Mouse (Mus musculus): ENCODE data around the gene Derl2. TPM values are rescaled to one million over a fixed set of nuclear protein-coding genes. Genes with fewer than 3 reads are reported as not detected.

Derl2 gene
- 10 to 100 TPM; 32.2 to 38.4 TPM for total RNA-seq (2021)

DNA sequence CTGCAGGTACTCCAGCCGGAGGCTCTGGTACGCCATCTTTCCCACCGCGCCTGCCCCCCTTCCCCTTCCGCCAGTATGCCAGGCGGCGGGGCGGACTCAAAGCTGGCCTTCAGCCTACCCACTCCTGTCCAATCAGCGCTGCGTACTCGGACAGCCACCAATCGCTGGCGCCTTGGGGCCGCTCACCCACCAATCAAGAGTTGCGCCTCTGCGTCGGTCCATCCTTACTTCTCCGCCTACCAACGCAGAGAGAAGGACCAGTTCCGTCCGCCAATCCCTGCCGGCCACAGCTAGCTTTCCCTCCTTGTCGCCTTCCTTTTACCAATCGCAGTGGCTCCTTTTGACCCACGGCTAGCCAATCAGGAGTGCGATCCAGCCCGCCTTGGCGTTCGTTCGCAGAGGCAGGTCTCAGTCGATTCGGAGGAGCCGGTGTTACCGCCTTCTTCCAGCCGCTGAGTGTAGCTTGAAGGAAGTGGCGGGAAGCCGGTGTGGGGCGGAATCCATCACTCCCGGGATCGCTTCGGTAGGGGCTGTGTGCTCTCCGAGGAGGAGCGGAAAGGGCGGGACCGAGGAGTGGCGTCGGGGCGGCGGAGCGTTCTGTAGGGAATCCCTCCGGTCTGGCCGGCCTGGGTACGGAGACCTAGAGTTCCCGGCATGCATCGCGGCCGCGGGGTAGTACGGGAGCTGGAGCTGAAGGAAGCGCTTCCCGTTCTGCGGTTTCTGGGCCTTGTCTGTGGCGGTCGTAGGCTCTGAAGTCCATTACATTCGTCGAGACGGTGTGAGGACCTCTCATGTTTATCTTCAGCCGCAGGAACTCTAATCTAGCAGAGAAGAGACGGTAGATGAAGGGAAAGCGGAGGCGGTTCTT lies at the start of gene Derl2, which contains the start of gene Mis12:
TSS of gene Derl2 (minus strand) at position 641 of the 868 bp plus-strand sequence.
TSS of gene Mis12 (plus strand) at position 411 of the 868 bp plus-strand sequence.
- intact Hi-C loops (cut with DNase I) = loop anchor here (2.0 to 10.0 kb wide), 2 partner anchors 15 to 125 kb away; partner anchors contain the start of genes Dhx33 and Nlrp1a
- peak; percentile 95 to 96 for DNase-seq

DNA sequence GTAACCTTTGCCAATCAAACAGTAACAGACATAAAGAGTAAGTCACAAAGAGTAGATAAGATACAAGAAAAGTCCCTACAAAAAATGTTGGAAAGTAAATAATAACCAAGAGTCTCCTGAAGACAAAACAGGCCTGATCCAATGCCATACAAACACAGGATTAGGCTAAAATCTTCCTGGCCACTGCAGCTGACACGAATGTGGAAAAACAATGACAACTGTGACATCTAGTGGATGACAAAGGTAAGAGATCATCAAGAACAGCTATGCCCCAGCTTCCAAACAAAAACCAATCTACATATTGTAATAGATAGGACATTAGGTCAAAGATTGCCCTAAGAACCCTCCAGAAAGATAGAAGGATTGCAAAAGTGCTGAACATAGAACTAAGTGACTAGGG lies 32.9 kb upstream of the Derl2 start:
- intact Hi-C loops (cut with DNase I) = loop anchor here (1.0 kb wide), 1 partner anchor 69 kb away; the partner anchor contains the start of gene C1qbp
- no peak for DNase-seq

DNA sequence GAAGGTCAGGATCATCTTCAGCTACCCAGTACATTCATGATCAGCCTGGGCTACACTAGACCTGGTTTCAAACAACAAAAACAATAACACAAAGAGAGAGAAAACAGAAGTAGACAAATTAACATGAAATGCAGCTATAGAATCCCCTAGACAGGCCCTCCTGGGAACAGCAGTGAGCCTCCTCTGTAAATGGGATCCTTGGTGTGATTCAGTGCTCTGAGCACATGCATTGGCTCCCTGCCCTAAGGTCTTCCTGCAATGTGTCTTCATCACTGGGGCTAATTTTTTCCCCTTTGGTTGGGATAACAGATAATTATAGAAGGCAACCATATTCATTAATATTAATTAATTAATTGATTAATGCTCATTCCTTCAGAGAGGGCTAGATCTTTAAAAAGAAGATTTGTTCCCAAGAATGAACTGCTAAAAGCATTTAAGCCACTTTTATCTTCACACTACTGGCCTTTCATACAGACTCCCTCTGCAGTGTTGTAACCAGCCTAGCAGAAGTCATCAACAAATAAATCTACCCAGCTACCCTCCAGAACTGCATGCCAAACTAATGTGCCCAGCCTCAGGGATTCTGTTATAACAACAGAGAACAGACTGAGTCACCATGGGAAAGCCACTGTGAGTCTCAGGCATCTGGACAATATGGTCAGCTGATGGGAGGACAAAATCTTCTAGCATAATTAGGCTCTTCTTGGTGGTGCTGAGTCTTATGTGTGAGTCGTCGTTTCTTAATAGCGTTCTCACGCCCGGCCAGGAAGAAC lies 20.1 kb upstream of the Derl2 start:
- no peak for DNase-seq
- intact Hi-C loops (cut with DNase I) = no loop called here

DNA sequence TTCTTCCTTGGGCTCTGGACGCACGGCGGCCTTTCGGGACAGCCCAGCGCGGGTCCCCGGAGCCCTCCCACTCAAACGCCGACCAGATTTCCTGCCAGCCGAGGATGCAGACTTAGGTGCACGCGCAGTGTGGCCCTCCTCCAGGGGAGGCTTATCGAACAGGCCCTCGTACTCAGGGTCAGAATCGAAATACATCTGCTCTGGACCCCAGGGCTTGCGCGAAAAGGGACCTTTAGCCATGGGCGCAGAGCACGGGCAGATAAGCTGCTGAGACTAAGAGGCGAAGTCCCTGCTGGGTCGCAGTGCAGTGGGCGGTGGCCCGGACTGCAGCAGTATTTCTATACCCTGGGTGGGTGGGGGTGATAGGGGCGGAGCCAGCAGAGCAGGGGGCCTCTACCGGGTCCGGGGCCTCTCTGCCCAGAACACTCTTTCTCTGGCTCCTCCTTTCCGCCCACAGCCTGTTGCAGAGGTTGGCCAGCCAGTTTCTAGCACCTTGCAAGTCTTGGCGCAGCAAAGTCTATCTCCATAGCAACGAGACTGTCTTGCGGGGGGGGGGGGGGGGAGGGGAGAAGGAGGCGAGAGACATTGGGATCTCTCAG lies 13.6 kb upstream of the Derl2 start, which contains the start of gene 6330403K07Rik:
TSS of gene 6330403K07Rik (minus strand) at position 351 of the 599 bp plus-strand sequence.
- no peak for DNase-seq
- intact Hi-C loops (cut with DNase I) = no loop called here

DNA sequence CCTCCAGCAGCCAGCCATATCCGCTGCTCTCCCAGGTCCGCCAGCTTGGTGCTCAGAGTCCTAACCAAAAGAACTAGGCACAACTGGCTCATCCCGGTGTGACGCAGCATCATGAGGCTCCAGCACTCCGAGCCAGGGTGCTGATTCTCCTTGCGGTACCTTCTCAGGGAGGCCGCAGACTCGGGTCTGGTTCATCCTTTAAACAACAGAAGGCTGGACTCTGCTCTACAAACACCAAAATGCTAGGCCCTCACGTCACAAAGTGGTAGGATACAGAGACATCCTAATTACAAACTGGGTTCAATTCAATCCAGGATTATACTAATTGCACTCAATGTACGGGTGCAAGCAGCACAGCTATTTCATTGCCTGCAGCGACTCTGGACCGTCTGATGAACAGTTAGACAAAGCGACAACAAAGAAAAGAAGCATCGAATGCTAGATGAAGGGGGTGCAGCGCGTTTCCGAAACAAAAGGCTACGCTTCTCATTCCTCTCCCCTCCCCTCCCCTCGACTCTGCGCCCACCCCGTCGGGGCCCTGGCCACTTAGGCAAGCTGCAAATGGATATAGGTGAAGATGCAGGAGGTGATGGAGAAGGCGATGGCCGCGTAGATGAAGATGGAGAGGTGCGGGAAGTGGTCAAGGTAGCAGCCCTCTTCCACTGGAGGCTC lies 13.0 kb upstream of the Derl2 start:
- intact Hi-C loops (cut with DNase I) = no loop called here
- DNase-seq = no peak

DNA sequence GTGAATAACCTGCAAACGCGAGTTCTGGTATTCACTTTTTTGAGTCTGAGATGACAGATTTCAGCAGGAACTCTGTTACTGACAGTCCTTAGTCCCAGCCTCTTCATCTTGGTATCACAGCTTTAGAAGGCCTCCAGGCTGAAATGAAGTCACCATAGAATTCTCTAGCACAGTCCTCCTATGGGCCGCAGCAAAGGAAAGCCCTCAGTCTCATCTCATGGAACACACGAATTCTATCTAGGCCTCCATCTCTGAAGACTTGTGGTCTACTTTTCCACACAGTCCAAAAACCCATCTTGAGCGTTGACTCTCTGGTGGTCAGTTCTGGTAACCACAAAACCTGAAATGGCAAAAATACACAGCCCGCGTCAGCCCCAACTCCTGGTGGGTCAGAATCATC lies 12.4 kb upstream of the Derl2 start:
- DNase-seq = no peak
- intact Hi-C loops (cut with DNase I) = no loop called here

DNA sequence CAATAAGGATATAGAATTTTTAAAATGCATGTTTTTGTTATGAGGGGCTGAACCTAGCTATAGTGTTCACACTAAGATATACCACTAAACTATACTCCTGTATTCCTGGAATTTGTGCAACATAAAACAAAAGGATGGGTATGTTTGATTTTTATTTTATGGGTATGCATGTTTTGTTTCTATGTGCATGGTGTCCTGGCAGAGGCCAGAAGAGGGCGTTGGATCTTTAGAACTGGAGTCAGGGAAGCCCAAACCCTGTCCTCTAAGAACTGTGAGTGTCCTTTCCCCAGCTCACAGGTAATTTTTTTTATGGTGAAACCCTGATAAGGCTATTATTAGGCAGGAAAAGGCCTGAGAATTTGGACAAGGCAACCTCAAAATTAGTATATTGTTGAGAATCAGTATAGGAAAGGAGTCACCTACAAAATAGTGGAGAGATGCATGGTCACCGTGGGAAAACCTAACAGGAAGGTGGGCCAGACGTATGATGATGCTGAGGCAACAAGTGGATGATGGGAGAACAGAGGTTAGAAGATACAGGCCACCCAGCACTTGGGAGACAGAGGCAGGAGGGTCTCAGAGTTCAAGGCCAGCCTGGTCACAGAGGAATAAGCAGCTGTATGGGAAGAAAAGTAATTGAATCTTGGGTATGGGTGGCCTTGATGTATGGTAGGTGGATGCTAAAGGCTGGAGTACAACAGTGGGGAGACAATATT lies 9.9 kb upstream of the Derl2 start:
- intact Hi-C loops (cut with DNase I) = loop anchor here (10.0 kb wide), 1 partner anchor 115 kb away; the partner anchor contains the start of gene Nlrp1a
- no peak for DNase-seq

DNA sequence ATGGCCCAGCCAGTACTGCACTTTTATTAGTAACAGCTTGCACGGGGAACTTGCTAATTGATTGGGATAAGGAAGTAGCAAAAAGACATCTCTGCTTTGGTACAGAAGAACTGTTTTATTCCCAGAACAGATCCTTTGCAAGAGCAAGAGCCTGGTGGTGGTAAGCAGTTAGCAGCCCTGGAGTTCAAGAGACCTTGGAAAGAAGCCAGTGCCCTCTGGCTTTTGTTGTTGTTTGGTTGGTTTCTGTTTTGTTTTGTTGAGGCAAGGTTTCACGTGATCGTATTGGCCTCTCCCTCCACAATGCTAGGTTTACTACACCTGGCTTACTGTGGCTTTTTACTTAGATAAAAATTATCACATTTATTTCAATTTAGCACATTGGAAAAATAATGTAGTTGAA lies 8.6 kb upstream of the Derl2 start:
- intact Hi-C loops (cut with DNase I) = loop anchor here (10.0 kb wide), 1 partner anchor 117 kb away; the partner anchor contains the start of gene Nlrp1a
- no peak for DNase-seq

DNA sequence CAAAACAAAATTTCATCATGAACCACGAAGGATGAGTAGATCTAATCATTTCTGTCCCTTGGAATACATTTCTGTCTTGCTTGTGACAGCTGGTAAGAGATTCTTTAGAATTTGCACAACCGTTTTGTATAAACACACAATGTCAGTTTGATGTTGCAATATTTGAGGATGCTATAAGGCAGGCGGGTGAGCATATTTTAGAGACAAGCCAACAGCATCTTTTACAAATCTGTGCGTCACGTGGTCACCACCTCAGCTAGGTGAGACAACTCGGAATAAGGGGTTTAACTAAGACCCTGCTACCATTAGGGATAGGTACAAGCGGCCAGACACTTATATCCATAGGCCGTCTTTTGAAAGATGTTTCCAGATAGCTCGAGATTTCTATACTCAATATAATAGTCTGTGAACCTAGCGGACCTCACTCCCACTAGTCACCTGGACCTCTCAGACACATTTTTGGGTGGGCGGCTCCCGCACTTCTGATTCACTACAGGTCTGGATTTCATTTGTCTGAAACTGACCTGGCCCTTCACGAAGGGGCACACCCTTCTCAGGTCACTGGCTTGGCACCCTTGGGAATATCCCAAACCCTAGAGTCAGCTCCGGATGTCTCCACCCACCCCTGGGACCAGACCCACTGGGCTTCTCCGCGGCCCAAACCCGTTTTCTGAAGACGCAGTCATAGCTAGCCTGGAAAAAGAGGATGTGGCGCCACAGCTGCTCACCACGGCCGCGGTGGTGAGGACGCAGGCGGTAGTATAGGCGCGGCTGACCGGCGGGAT lies 1.0 kb downstream of the Derl2 start:
- no peak for DNase-seq
- intact Hi-C loops (cut with DNase I) = loop anchor here (2.0 kb wide), 1 partner anchor 14 kb away; the partner anchor contains the start of gene Dhx33

DNA sequence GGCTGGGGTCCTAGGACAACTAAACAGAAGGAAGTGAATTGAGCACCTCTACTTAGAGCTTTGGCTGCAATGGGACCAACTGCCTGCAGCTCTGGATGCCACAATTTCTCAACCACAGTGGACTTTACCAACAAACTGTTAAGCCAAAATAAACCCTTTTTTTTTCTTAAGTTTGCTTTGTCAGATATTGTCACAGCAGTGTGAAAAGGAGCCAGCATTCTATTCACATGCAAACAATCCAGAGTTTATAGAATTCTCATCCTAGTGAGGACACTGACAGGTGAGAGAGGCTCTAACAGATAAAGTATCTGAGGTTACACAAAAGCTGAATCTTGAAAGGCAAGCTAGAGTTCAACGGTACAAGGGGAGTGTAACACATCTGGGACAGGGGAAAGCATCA lies 2.6 kb downstream of the Derl2 start:
- intact Hi-C loops (cut with DNase I) = no loop called here
- no peak for DNase-seq

DNA sequence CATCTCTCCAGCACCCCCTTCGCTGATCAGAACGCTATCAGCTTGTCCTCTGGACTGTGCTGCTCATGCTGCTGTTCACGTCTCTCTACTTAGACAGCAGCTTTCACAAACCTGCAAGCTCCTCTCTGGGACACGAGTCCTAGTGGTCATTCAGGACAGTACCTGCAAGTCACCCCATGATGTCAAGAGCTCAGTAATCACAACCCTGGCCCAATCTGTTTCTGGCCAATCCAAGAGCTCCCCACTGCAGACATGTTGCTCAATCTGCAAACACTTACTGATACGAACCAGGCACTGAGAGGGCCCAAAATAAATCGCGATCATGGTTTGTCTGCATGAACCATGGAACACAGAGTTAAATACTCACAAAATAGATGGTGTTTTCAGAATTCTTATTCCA lies 6.9 kb downstream of the Derl2 start:
- peak in 1 of 2 experiments; percentile 7 for DNase-seq
- intact Hi-C loops (cut with DNase I) = no loop called here

DNA sequence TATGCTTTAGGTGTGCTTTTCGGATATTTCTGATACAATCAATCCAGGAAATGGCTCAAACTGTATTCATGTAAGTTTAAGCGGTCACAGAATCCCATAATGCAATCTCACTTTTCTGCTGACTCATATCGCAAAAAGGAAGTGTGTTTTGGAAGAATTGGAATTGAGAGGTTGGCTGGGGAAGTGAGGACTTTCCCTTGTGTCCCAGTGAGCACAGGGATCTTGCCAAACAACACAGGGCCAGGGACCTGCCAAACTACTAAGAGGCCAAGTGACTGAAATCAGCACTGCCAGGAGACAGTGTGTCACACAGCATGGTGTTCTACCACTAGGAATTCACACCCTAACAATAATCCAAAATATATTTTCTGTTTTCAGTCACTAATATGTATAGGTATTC lies 11.3 kb downstream of the Derl2 start:
- intact Hi-C loops (cut with DNase I) = no loop called here

DNA sequence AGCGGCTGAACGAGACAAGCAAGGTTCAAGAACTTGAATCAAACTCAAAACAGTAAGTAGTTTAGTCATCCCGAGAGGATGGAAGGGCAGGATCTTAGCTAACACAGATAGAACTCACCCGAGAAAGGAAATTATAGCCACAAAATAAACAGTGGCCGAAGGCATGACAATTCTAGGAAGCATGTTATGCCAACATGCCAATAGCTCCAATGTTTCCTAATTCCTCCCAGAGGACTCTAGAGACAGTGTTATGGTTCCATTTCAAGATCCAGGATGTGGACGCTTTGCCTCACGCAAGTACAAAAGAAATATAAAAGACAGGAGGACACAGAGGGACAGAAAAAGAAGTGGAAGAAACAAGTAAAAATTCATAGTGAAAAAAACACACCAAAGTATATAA lies 11.8 kb downstream of the Derl2 start:
- intact Hi-C loops (cut with DNase I) = no loop called here
- DNase-seq = no peak

More for the DNA sequence above, 11.3 kb downstream of the Derl2 start:
- peak; percentile 34 to 39 for DNase-seq

DNA sequence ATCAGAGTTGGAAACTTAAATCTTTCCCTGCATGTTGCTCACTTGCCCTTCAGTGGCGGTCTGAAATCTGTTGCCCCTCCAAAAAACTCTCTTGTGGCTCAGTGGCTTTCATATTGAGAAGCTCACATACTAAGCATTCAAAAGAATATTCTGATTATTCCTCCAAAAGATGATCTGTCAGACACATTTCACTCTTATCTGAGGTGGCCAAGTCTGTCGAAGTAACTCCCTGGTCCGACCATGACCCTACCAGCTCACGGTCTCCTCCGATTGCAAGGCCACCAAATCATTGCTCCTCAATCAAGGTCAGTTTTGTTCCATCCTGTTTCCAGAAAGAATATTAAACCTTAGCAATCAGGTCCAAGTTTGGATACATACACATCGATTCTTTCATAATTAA lies 12.6 kb downstream of the Derl2 start:
- intact Hi-C loops (cut with DNase I) = no loop called here
- no peak for DNase-seq

DNA sequence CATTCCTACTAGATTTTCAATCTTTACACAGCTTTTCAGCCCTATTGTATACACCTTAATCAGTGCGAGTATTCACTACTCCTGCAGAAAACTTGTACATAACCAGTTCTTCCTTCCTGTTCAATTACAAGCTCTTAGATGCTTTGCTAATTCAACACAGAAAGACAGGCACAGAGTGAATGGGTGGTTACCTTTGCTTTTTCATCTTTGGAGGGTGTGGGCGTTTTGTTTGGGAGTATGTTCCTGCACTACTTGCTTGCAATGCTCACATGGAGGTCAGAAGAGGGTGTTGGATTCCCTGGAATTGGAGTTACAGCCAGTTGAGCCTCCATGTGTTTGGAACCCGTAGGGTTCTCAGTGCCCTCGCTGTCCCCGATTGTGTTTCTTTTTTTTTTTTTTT lies 14.6 kb downstream of the Derl2 start:
- intact Hi-C loops (cut with DNase I) = loop anchor here (2.0 kb wide), 1 partner anchor 14 kb away; the partner anchor contains the start of genes Derl2 and Mis12
- DNase-seq = no peak

DNA sequence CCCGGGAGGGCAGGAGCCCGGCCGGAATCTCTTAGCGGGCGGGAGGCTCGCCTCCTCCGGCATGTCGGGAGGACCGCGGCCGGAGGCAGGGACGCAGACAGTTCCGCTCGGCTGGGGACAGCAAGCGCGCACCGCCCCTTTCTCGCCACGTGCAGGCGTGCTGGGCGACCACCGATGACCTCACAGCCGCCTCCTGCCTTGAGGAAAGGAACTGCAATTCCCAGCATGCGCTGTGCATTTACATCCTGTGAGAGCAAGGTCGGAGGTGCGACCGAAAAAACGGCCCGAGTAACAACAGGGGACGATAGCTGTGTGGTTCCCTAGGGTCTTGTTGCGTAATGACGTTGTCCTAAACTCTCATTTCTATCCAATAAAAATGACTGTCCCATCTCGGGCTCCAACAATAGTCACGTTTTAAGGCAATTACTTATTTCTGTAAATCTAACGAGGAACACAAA lies 15.3 kb downstream of the Derl2 start, which contains the start of gene Dhx33:
TSS of gene Dhx33 (minus strand) at position 122 of the 458 bp plus-strand sequence.
- intact Hi-C loops (cut with DNase I) = loop anchor here (2.0 kb wide), 1 partner anchor 14 kb away; the partner anchor contains the start of genes Derl2 and Mis12
- peak; percentile 93 to 94 for DNase-seq

DNA sequence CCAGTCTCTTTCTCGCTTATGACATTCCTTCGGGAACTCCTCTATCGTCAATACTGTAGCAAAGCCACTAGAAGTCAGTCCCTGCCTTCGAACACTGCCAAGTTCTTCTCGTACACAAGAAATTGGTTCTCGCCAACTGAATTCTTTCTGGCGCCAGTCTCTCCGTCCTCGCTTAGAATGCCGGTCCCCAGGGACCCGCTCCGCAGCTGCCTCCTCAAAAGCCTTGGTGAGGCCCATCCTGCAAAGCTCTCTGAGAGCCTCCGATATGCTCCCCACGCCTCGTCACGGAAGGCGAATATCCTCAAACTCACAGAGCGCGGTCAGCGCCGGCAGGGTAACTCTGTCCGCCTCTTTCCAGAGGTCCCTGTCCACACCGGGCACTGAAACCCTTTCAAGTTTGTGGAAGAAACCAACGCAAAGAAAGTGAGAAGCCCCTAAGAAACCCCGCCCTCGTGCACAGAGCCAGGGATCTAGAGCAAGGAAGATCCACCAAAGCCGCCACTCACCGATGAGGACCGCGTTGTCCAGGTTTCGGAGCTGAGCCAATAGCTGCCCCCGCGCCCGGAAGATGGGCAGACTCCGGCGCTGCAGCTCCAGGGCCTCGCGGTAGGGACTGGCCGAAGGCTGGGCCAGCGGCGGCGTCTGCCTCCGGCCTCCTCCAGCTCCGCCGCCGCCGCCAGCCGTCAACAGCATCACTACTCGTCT lies 15.9 kb downstream of the Derl2 start:
- intact Hi-C loops (cut with DNase I) = loop anchor here (2.0 kb wide), 2 partner anchors 15 to 19 kb away; partner anchors contain the start of genes Derl2 and Mis12
- no peak for DNase-seq

DNA sequence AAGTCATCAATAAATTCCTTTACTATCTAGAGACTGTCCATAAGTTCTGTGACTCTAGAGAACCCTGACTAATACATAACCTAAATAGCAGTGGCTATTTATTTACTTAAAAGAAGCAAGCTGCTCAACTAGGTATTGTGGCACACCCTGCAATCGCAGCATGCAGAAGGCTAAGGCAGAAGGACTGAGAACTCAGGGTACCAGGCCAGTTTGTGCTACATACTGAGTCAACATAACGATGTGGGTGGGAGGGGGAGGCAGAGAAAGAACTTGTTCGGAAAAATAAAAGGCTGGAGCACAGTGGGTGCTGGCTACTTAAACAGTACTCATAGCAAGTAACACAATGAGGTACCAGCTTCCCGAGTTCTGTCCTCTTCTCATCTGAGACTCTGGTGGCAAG lies 18.5 kb downstream of the Derl2 start:
- no peak for DNase-seq
- intact Hi-C loops (cut with DNase I) = no loop called here

Measured in heart, postnatal 36 days (tissue).